Mouse (Mus musculus): ENCODE measurements around the gene Cep250.

DNA sequence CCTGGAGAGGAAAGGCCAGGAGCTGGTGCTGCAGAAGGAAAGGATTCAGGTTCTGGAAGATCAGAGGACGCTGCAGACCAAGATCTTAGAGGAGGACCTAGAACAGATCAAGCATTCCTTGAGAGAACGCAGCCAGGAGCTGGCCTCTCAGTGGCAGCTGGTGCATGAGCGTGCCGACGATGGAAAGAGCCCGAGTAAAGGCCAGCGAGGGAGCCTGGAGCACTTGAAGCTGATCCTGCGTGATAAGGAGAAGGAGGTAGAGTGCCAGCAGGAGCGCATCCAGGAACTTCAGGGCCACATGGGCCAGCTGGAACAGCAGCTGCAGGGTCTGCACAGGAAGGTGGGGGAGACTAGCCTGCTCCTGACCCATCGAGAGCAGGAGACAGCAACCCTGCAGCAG lies 34.9 kb downstream of the Cep250 start:
- TF ChIP-seq POLR2A (IDR thresholded peaks at IDR 0.05; ENCODE audit: low read depth, low read length) = no peak
- no peak for TF ChIP-seq CTCF (conservative IDR thresholded peaks at IDR 0.05; ENCODE audit: insufficient read depth, insufficient read length, low read depth, low read length)

Measured in kidney, adult 2 months (tissue).